Mouse (Mus musculus): ENCODE measurements around the gene Olfr389. TPM values are rescaled to one million over a fixed set of nuclear protein-coding genes. Genes with fewer than 3 reads are reported as not detected.

Olfr389 gene
- not detected in 2 replicates for polyA plus RNA-seq (2012; ENCODE audit: insufficient read depth, insufficient read length, missing spikeins)

- no peak within 1 kb of the TSS for H3K27ac ChIP-seq (ENCODE audit: insufficient read depth, low read depth, low read length)
- no peak for TF ChIP-seq POLR2A (IDR thresholded peaks at IDR 0.05; ENCODE audit: borderline replicate concordance, low read depth, low read length)
- TF ChIP-seq CTCF (IDR thresholded peaks at IDR 0.05; ENCODE audit: low read depth, low read length): no peak
- H3K4me3 ChIP-seq (ENCODE audit: insufficient read depth, low read length): no peak within 1 kb of the TSS
- H3K4me1 ChIP-seq (ENCODE audit: control insufficient read depth, insufficient read depth, low read length): no peaks in the 10 kb centered on the region
Measured at GRCm38 (mm10) chr11:73780613-73781012, at the start of gene Olfr389. Gene Olfr389, minus strand, starts transcription at chr11:73780713.

GRCm38 (mm10) chr11:73816949-73817348 lies 36.4 kb upstream of the Olfr389 start, which contains the start of gene Olfr392:
Gene Olfr392, minus strand, starts transcription at chr11:73817049.
- no peak within 1 kb of the TSS for H3K27ac ChIP-seq (ENCODE audit: insufficient read depth, low read depth, low read length)
- no peak within 1 kb of the TSS for H3K4me3 ChIP-seq (ENCODE audit: insufficient read depth, low read length)
- TF ChIP-seq CTCF (IDR thresholded peaks at IDR 0.05; ENCODE audit: low read depth, low read length) (no peak), POLR2A (IDR thresholded peaks at IDR 0.05; ENCODE audit: borderline replicate concordance, low read depth, low read length) (no peak)
- no peaks in the 10 kb centered on the region for H3K4me1 ChIP-seq (ENCODE audit: control insufficient read depth, insufficient read depth, low read length)

GRCm38 (mm10) chr11:73802952-73803351 lies 22.4 kb upstream of the Olfr389 start, which contains the start of gene Olfr391-ps:
Gene Olfr391-ps, minus strand, starts transcription at chr11:73803052.
- no peak within 1 kb of the TSS for H3K4me3 ChIP-seq (ENCODE audit: insufficient read depth, low read length)
- no peak within 1 kb of the TSS for H3K27ac ChIP-seq (ENCODE audit: insufficient read depth, low read depth, low read length)
- no peak for TF ChIP-seq POLR2A (IDR thresholded peaks at IDR 0.05; ENCODE audit: borderline replicate concordance, low read depth, low read length)
- TF ChIP-seq CTCF (IDR thresholded peaks at IDR 0.05; ENCODE audit: low read depth, low read length): no peak
- H3K4me1 ChIP-seq (ENCODE audit: control insufficient read depth, insufficient read depth, low read length): no peaks in the 10 kb centered on the region

GRCm38 (mm10) chr11:73782664-73783063 lies 2.2 kb upstream of the Olfr389 start, which contains the start of gene Olfr390:
Gene Olfr390, plus strand, starts transcription at chr11:73782964.
- no peaks in the 10 kb centered on the region for H3K4me1 ChIP-seq (ENCODE audit: control insufficient read depth, insufficient read depth, low read length)
- TF ChIP-seq POLR2A (IDR thresholded peaks at IDR 0.05; ENCODE audit: borderline replicate concordance, low read depth, low read length): no peak
- TF ChIP-seq CTCF (IDR thresholded peaks at IDR 0.05; ENCODE audit: low read depth, low read length): no peak
- no peak within 1 kb of the TSS for H3K27ac ChIP-seq (ENCODE audit: insufficient read depth, low read depth, low read length)
- H3K4me3 ChIP-seq (ENCODE audit: insufficient read depth, low read length): no peak within 1 kb of the TSS

- no peak overlapping the region for H3K27ac ChIP-seq (ENCODE audit: insufficient read depth, low read depth, low read length)
- TF ChIP-seq POLR2A (IDR thresholded peaks at IDR 0.05; ENCODE audit: borderline replicate concordance, low read depth, low read length): no peak
- no peak for TF ChIP-seq CTCF (IDR thresholded peaks at IDR 0.05; ENCODE audit: low read depth, low read length)
- H3K4me1 ChIP-seq (ENCODE audit: control insufficient read depth, insufficient read depth, low read length): no peaks in the 10 kb centered on the region
- H3K4me3 ChIP-seq (ENCODE audit: insufficient read depth, low read length): no peak overlapping the region
Measured at GRCm38 (mm10) chr11:73759115-73759514, 21.4 kb downstream of the Olfr389 start.

Other genes starting within 250 kb of the Olfr389 start
- gene Olfr385, start 187.7 kb downstream of the Olfr389 start, polyA plus RNA-seq (2012; ENCODE audit: insufficient read depth, insufficient read length, missing spikeins): not detected in 2 replicates
- not detected in 2 replicates for gene Olfr384, start 182.1 kb downstream of the Olfr389 start, polyA plus RNA-seq (2012; ENCODE audit: insufficient read depth, insufficient read length, missing spikeins)
- gene Zfp735, start 91.9 kb downstream of the Olfr389 start, polyA plus RNA-seq (2012; ENCODE audit: insufficient read depth, insufficient read length, missing spikeins): 0.21 TPM in 1 of 2 replicates, not detected in the other
- gene Olfr390, start 2.3 kb upstream of the Olfr389 start, polyA plus RNA-seq (2012; ENCODE audit: insufficient read depth, insufficient read length, missing spikeins): not detected in 2 replicates
- gene Olfr391-ps, start 22.3 kb upstream of the Olfr389 start, polyA plus RNA-seq (2012; ENCODE audit: insufficient read depth, insufficient read length, missing spikeins): not detected in 2 replicates
- gene Olfr392, start 36.3 kb upstream of the Olfr389 start, polyA plus RNA-seq (2012; ENCODE audit: insufficient read depth, insufficient read length, missing spikeins): not detected in 2 replicates
- gene Olfr393, start 70.7 kb upstream of the Olfr389 start, polyA plus RNA-seq (2012; ENCODE audit: insufficient read depth, insufficient read length, missing spikeins): not detected in 2 replicates
- gene Olfr394, start 110.1 kb upstream of the Olfr389 start, polyA plus RNA-seq (2012; ENCODE audit: insufficient read depth, insufficient read length, missing spikeins): not detected in 2 replicates
- gene Olfr395, start 128.6 kb upstream of the Olfr389 start, polyA plus RNA-seq (2012; ENCODE audit: insufficient read depth, insufficient read length, missing spikeins): not detected in 2 replicates
- not detected in 2 replicates for gene Olfr23, start 156.0 kb upstream of the Olfr389 start, polyA plus RNA-seq (2012; ENCODE audit: insufficient read depth, insufficient read length, missing spikeins)
- not detected in 2 replicates for gene Olfr397, start 180.1 kb upstream of the Olfr389 start, polyA plus RNA-seq (2012; ENCODE audit: insufficient read depth, insufficient read length, missing spikeins)
- not detected in 2 replicates for gene Olfr398, start 209.7 kb upstream of the Olfr389 start, polyA plus RNA-seq (2012; ENCODE audit: insufficient read depth, insufficient read length, missing spikeins)